Mouse (Mus musculus): ENCODE measurements around the gene Zcwpw1.

GRCm38 (mm10) chr5:137825030-137825429 is 37.4 kb downstream of the Zcwpw1 start:
- TF ChIP-seq CTCF (IDR thresholded peaks at IDR 0.05; ENCODE audit: low read depth, low read length) (no peak), POLR2A (IDR thresholded peaks at IDR 0.05; ENCODE audit: extremely low read depth, insufficient read depth, low read length) (no peak)
